Mouse (Mus musculus) myocyte (in vitro differentiated cells): ENCODE data around the gene Ttll11.

Source experiments
- E2F4 ChIP-seq: IDR thresholded peaks from one replicate; pipeline ENCODE4 v1.6.1; 2011; ENCODE audit warnings: mild to moderate bottlenecking, control low read depth, moderate library complexity; ENCODE audit not compliant: insufficient read depth
- MAX ChIP-seq: IDR thresholded peaks from one replicate; pipeline ENCODE4 v1.6.1; 2011; ENCODE audit warnings: low read depth, mild to moderate bottlenecking, control low read depth
- POLR2A ChIP-seq: IDR thresholded peaks from one replicate; pipeline ENCODE4 v1.6.1; 2011; ENCODE audit warnings: low read depth, mild to moderate bottlenecking, control low read depth, moderate library complexity; ENCODE audit not compliant: insufficient read length
- POLR2AphosphoS2 ChIP-seq: IDR thresholded peaks from one replicate; pipeline ENCODE4 v1.6.1; 2011; ENCODE audit warnings: low read depth, control low read depth; ENCODE audit not compliant: insufficient read length
- USF1 ChIP-seq: IDR thresholded peaks from one replicate; pipeline ENCODE4 v1.6.1; 2011; ENCODE audit warnings: low read depth, mild to moderate bottlenecking, control low read depth, moderate library complexity

DNA sequence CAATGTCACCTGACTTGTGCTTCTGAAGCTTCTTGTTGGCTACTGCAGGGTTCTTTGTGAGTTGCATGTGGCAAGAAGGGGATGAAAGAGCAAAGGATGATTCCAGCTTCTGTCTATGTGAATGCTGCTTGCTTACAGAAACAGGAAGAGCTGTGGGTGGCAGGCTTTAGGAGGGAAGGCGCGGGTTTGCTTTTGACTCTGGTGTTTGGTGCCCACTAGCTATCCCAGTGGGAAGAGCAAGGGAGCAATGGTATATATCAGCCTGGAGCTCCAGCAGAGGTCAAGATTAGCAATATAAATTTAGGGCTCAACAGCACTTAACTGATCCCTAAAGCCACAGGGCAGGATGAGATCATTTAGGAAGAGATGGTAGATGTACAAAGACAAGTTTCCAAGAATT, 82.6 kb downstream of the Ttll11 start:
- TF ChIP-seq USF1 (no peak), POLR2A (no peak), MAX (no peak), POLR2AphosphoS2 (no peak), E2F4 (no peak)
